ENCODE assay signal across 10 mouse cellular contexts in genomic region chr13:44419056-44419455, GRCm38 (mm10).
DNase-seq lines count a peak whose midpoint lies in the region; ATAC-seq and TF ChIP-seq lines count a peak whose summit lies in the region.
"Had no signal": no experiment of that assay in that cellular context is flagged by ENCODE, and none has a peak within 500 bp of the region (broad histone marks: within the 10 kb centered on the region; RNA-seq: fewer than 3 reads in every experiment).

No protein-coding gene starts in this region.

- no peaks in the 10 kb centered on the region for H3K36me3 ChIP-seq in kidney, postnatal 0 days (ENCODE audit: insufficient read depth, low read length)

- H3K27ac ChIP-seq in kidney, postnatal 0 days = peak overlapping the region; percentile 71
- H3K27ac ChIP-seq: hindbrain, embryonic 14.5 days had no signal

- TF ChIP-seq CTCF in kidney, postnatal 0 days (IDR thresholded peaks at IDR 0.05; ENCODE audit: low read depth) = no peak

- no peak overlapping the region for H3K4me3 ChIP-seq in kidney, postnatal 0 days (replicated peaks; ENCODE audit: low read depth, low read length)

- H3K9me3 ChIP-seq in kidney, postnatal 0 days (replicated peaks; ENCODE audit: low read length) = no peaks in the 10 kb centered on the region

- whole genome bisulfite sequencing in kidney, postnatal 0 days = 65% methylated on average over 8 of the region's 8 CpGs

- no peaks in the 10 kb centered on the region for H3K27me3 ChIP-seq in kidney, postnatal 0 days (ENCODE audit: insufficient read depth, low read length)

- no peak for ATAC-seq in kidney, postnatal 0 days (replicated peaks; ENCODE audit: low FRiP score, low read depth)
- ATAC-seq in granulocyte monocyte progenitor cell, adult 5-6 weeks (replicated peaks; ENCODE audit: poor library complexity, severe bottlenecking) = peak; percentile 90

- H3K4me1 ChIP-seq in kidney, postnatal 0 days (replicated peaks; ENCODE audit: insufficient read depth, low read length) = peaks cover 35% of the 10 kb centered on the region

- H3K4me2 ChIP-seq in kidney, postnatal 0 days (ENCODE audit: low read length) = no peak overlapping the region

- DNase-seq in kidney, postnatal 0 days (ENCODE audit: low spot score) = no peak
- no peak for DNase-seq in kidney, postnatal 25 days
- peak; percentile 65 for DNase-seq in ZHBTc4 (ENCODE audit: low read depth, low spot score)
- DNase-seq in lung, postnatal 4 days = peak; percentile 34 to 42
- DNase-seq in thymus, postnatal 0 days (ENCODE audit: low spot score) = no peak
- DNase-seq in frontal cortex, postnatal 10 days (ENCODE audit: low spot score in 2 of 2) = no peak
- DNase-seq: cerebellum, postnatal 36 days had no signal

- no peak overlapping the region for H3K9ac ChIP-seq in kidney, postnatal 0 days (ENCODE audit: low read depth, low read length)
- H3K9ac ChIP-seq: hindbrain, embryonic 14.5 days; lung, embryonic 14.5 days had no signal

Comparison
In these comparisons a context has a peak if more than half of its experiments do, and no peak if none do; other contexts are left out.
1. DNase-seq: peak in ZHBTc4 (single experiment) and lung, postnatal 4 days (2 of 2); none in kidney, postnatal 0 days (single experiment), kidney, postnatal 25 days (0 of 2), thymus, postnatal 0 days (single experiment) and frontal cortex, postnatal 10 days (0 of 2).